Mouse (Mus musculus): Measurements from ENCODE around the gene Lyve1. TPM values are rescaled to one million over a fixed set of nuclear protein-coding genes. Genes with fewer than 3 reads are reported as not detected.

The Lyve1 gene
- polyA plus RNA-seq, 1 experiment from 2014 or later: 33.8 TPM

GRCm38 (mm10) chr7:110854519-110854918, 8.5 kb downstream of the Lyve1 start:
- no peak overlapping the region for H3K4me3 ChIP-seq (ENCODE audit: low read depth, low read length)
- no peaks in the 10 kb centered on the region for H3K9me3 ChIP-seq (ENCODE audit: low read depth, low read length)
- H3K27ac ChIP-seq (ENCODE audit: low read depth): no peak overlapping the region
- no peaks in the 10 kb centered on the region; the same call in 1 of the 2 replicates for H3K4me1 ChIP-seq (ENCODE audit: insufficient read depth)
- no peak for TF ChIP-seq CTCF (IDR thresholded peaks at IDR 0.05; ENCODE audit: low read depth)
- H3K36me3 ChIP-seq (ENCODE audit: insufficient read depth): no peaks in the 10 kb centered on the region
- DNase-seq (no peak), ATAC-seq (ENCODE audit: insufficient read depth) (no peak)
- H3K4me2 ChIP-seq: no peak overlapping the region
- H3K27me3 ChIP-seq (ENCODE audit: insufficient read depth, low read length): no peaks in the 10 kb centered on the region
- no peak overlapping the region for H3K9ac ChIP-seq
- WGBS: 42% methylated on average over 3 of the region's 3 CpGs

DNA sequence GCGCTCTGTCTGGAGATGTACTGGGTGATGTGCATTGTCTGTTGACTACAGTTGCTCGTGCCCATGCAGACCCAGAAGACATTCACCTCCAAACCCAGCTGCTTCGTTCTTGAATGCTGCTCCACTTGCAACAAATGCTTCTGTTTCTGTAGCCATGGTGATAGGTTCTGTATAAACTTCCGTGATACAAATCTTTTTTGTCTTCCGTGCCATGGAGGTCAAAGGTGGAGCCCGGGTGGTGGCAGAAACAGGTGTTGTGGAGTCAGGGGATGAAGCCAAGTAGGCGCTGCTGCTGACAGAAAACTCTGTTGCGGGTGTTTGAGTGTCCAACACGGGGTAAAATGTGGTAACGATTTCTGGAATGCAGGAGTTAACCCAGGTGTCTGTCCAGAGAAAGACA, 9.4 kb downstream of the Lyve1 start:
- DNase-seq (no peak), ATAC-seq (ENCODE audit: insufficient read depth) (no peak)
- Histone ChIP-seq H3K4me2 (no peak overlapping the region), H3K4me3 (ENCODE audit: low read depth, low read length) (no peak overlapping the region), H3K36me3 (ENCODE audit: insufficient read depth) (no peaks in the 10 kb centered on the region), H3K9me3 (ENCODE audit: low read depth, low read length) (no peaks in the 10 kb centered on the region), H3K27me3 (ENCODE audit: insufficient read depth, low read length) (no peaks in the 10 kb centered on the region), H3K27ac (ENCODE audit: low read depth) (no peak overlapping the region), H3K4me1 (ENCODE audit: insufficient read depth) (no peaks in the 10 kb centered on the region; the same call in 1 of the 2 replicates), H3K9ac (no peak overlapping the region)
- 36% methylated on average over 10 of the region's 10 CpGs for WGBS
- no peak for TF ChIP-seq CTCF (IDR thresholded peaks at IDR 0.05; ENCODE audit: low read depth)

DNA sequence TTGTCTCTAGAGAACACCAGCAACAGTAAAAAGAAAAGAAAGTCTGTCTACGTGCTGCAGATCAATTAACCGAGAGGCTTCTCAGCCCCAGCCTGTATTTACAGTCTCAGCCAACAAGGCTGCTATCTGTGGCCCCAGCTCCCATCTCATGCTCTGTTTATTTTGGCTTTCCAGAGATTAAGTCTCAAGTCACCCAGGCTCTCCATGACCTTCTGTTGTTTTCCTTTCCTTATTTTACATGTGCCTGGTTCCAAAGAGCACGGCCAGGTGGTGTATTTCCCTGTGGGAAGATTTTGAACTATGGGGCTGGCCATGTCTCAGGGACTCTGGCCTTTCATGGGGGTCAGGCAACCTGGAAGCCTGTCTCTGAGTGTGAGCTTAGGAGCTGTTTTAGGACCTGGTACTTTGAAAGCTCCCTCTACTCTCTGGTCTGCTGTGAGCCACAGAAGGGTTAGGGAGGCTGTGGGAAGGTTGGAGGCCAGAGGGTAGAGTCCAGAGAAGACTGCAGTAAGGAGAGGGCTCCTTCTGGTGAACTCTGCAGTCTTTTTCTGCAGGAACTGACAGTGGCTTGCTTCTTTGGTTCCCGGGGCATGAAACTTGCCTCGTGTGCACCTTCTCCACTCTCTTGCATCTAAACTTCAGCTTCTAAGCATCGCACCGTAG, 11.4 kb downstream of the Lyve1 start:
- Histone ChIP-seq H3K27me3 (ENCODE audit: insufficient read depth, low read length) (no peaks in the 10 kb centered on the region), H3K9ac (no peak overlapping the region), H3K4me3 (ENCODE audit: low read depth, low read length) (no peak overlapping the region), H3K4me2 (no peak overlapping the region), H3K4me1 (ENCODE audit: insufficient read depth) (no peaks in the 10 kb centered on the region; the same call in 1 of the 2 replicates), H3K36me3 (ENCODE audit: insufficient read depth) (no peaks in the 10 kb centered on the region), H3K27ac (ENCODE audit: low read depth) (peak overlapping the region; percentile 25; the same call in 1 of the 2 replicates), H3K9me3 (ENCODE audit: low read depth, low read length) (no peaks in the 10 kb centered on the region)
- ATAC-seq (ENCODE audit: insufficient read depth): no peak
- no peak for TF ChIP-seq CTCF (IDR thresholded peaks at IDR 0.05; ENCODE audit: low read depth)
- 57% methylated on average over 7 of the region's 7 CpGs for WGBS
- DNase-seq: no peak

GRCm38 (mm10) chr7:110848371-110848770, 14.7 kb downstream of the Lyve1 start:
- WGBS: 93% methylated on average over 1 of the region's 1 CpGs
- no peak overlapping the region for H3K9ac ChIP-seq

GRCm38 (mm10) chr7:110847321-110847720, 15.7 kb downstream of the Lyve1 start:
- ATAC-seq (ENCODE audit: insufficient read depth) (no peak), DNase-seq (no peak)
- no peak overlapping the region for H3K27ac ChIP-seq (ENCODE audit: low read depth)
- H3K36me3 ChIP-seq (ENCODE audit: insufficient read depth): no peaks in the 10 kb centered on the region
- 45% methylated on average over 2 of the region's 2 CpGs for WGBS
- no peaks in the 10 kb centered on the region for H3K9me3 ChIP-seq (ENCODE audit: low read depth, low read length)
- H3K4me3 ChIP-seq (ENCODE audit: low read depth, low read length): no peak overlapping the region
- no peaks in the 10 kb centered on the region for H3K27me3 ChIP-seq (ENCODE audit: insufficient read depth, low read length)
- H3K4me2 ChIP-seq: no peak overlapping the region
- no peak for TF ChIP-seq CTCF (IDR thresholded peaks at IDR 0.05; ENCODE audit: low read depth)
- no peaks in the 10 kb centered on the region for H3K4me1 ChIP-seq (ENCODE audit: insufficient read depth)
- H3K9ac ChIP-seq: no peak overlapping the region

More at GRCm38 (mm10) chr7:110848371-110848770, 14.7 kb downstream of the Lyve1 start:
- no peak overlapping the region for H3K4me3 ChIP-seq (ENCODE audit: low read depth, low read length)
- TF ChIP-seq CTCF (IDR thresholded peaks at IDR 0.05; ENCODE audit: low read depth): no peak
- H3K36me3 ChIP-seq (ENCODE audit: insufficient read depth): no peaks in the 10 kb centered on the region
- H3K4me2 ChIP-seq: no peak overlapping the region
- no peaks in the 10 kb centered on the region for H3K27me3 ChIP-seq (ENCODE audit: insufficient read depth, low read length)
- DNase-seq (no peak), ATAC-seq (ENCODE audit: insufficient read depth) (no peak)
- H3K4me1 ChIP-seq (ENCODE audit: insufficient read depth): no peaks in the 10 kb centered on the region
- H3K9me3 ChIP-seq (ENCODE audit: low read depth, low read length): no peaks in the 10 kb centered on the region
- no peak overlapping the region for H3K27ac ChIP-seq (ENCODE audit: low read depth)

GRCm38 (mm10) chr7:110843916-110844874, 18.8 kb downstream of the Lyve1 start, which contains the start of gene Rnf141:
TSS of gene Rnf141 (minus strand) at chr7:110844457.
- H3K4me1 ChIP-seq (ENCODE audit: insufficient read depth): no peaks in the 10 kb centered on the region
- no peaks in the 10 kb centered on the region for H3K36me3 ChIP-seq (ENCODE audit: insufficient read depth)
- H3K4me2 ChIP-seq: peak within 1 kb of the TSS; percentile 79
- ATAC-seq (ENCODE audit: insufficient read depth) (peak; percentile 96), DNase-seq (peak; percentile 98)
- peak; percentile 79 for TF ChIP-seq CTCF (IDR thresholded peaks at IDR 0.05; ENCODE audit: low read depth)
- peak within 1 kb of the TSS; percentile 93 for H3K27ac ChIP-seq (ENCODE audit: low read depth)
- no peaks in the 10 kb centered on the region for H3K9me3 ChIP-seq (ENCODE audit: low read depth, low read length)
- H3K27me3 ChIP-seq (ENCODE audit: insufficient read depth, low read length): no peaks in the 10 kb centered on the region
- under 1% methylated on average over 42 of the region's 42 CpGs for WGBS
- peak within 1 kb of the TSS; percentile 80 for H3K9ac ChIP-seq
- peak within 1 kb of the TSS; percentile 77 for H3K4me3 ChIP-seq (ENCODE audit: low read depth, low read length)

DNA sequence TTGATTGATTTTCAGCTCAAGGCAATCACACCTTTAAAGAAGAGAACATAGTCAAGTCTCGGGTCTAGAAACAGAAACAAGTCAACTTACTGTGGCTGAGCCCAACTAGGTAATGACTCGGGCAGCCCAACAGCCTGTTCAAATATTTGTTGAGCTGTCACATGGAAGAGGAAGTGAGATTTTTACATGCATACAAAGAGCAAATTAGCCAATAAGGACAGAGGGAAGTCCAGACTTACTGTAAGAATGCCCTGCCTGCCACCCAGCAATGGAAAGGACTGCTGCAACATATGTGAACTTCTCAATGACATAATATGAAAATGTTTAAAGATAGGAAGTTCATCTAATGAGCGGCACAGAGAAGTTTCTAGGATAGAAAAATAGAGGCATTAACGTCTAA, 22.7 kb downstream of the Lyve1 start:
- no peak overlapping the region for H3K27ac ChIP-seq (ENCODE audit: low read depth)
- no peaks in the 10 kb centered on the region for H3K4me1 ChIP-seq (ENCODE audit: insufficient read depth)
- ATAC-seq (ENCODE audit: insufficient read depth) (no peak), DNase-seq (peak; percentile 63)
- peaks cover 8% of the 10 kb centered on the region for H3K36me3 ChIP-seq (ENCODE audit: insufficient read depth)
- TF ChIP-seq CTCF (IDR thresholded peaks at IDR 0.05; ENCODE audit: low read depth): no peak
- no peaks in the 10 kb centered on the region for H3K9me3 ChIP-seq (ENCODE audit: low read depth, low read length)
- no peak overlapping the region for H3K9ac ChIP-seq
- WGBS: 43% methylated on average over 4 of the region's 4 CpGs
- H3K27me3 ChIP-seq (ENCODE audit: insufficient read depth, low read length): no peaks in the 10 kb centered on the region
- 0 out of 2 replicates have a peak overlapping the region, but pooled peaks have one; percentile 15 for H3K4me2 ChIP-seq
- H3K4me3 ChIP-seq (ENCODE audit: low read depth, low read length): no peak overlapping the region

Measured in lung, embryonic 14.5 days (tissue).